Mouse (Mus musculus) forebrain, postnatal 0 days (tissue): ENCODE results near the gene Sfrp2. TPM values are rescaled to one million over a fixed set of nuclear protein-coding genes. Genes with fewer than 3 reads are reported as not detected.
A peak's percentile ranks its signal among the peaks of the same experiment; 100 is the strongest.

Experiments
- ATAC-seq: fragments of 200-750 bp; cut with Nextera tagmentation; 2 replicates; pipeline ENCODE4 v1.8.0; 2017; ENCODE audit warnings: mild to moderate bottlenecking, moderate library complexity
- DNase-seq: peaks from one replicate; pipeline ENCODE4 v3.0.0-alpha.2; 2015
- H3K27ac ChIP-seq: fragments of 300-500 bp; sonication (generic); 2 replicates; pipeline ENCODE4 v1.5.1; 2014; ENCODE audit warnings: low read depth, mild to moderate bottlenecking, antibody characterized with exemption, low read length, moderate library complexity, mixed read lengths
- H3K27me3 ChIP-seq: fragments of 300-500 bp; sonication (generic); 2 replicates; pipeline ENCODE4 v1.6.1; 2014; ENCODE audit warnings: mild to moderate bottlenecking, low read length, mixed read lengths; ENCODE audit not compliant: insufficient read depth
- H3K36me3 ChIP-seq: fragments of 300-500 bp; sonication (generic); 2 replicates; pipeline ENCODE4 v1.6.1; 2014; ENCODE audit warnings: mild to moderate bottlenecking, moderate library complexity; ENCODE audit not compliant: insufficient read depth
- H3K4me1 ChIP-seq: fragments of 300-500 bp; sonication (generic); 2 replicates; pipeline ENCODE4 v1.6.1; 2014; ENCODE audit warnings: antibody characterized with exemption; ENCODE audit not compliant: insufficient read depth
- H3K4me2 ChIP-seq: fragments of 300-500 bp; sonication (generic); 2 replicates; pipeline ENCODE4 v1.6.1; 2014; ENCODE audit warnings: low read depth, mild to moderate bottlenecking, moderate library complexity
- H3K4me3 ChIP-seq: fragments of 300-500 bp; sonication (generic); 2 replicates; pipeline ENCODE4 v1.5.1; 2014; ENCODE audit warnings: low read depth, low read length, mixed read lengths
- H3K9ac ChIP-seq: fragments of 300-500 bp; sonication (generic); 2 replicates; pipeline ENCODE4 v1.6.1; 2014; ENCODE audit warnings: mild to moderate bottlenecking
- H3K9me3 ChIP-seq: fragments of 300-500 bp; sonication (generic); 2 replicates; pipeline ENCODE4 v1.6.1; 2016; ENCODE audit warnings: low read length
- CTCF ChIP-seq: sonication (generic); IDR thresholded peaks from 2 replicates; pipeline ENCODE4 v1.5.1; 2016; ENCODE audit warnings: antibody characterized with exemption, control low read depth, low read depth
- WGBS: fragments of 180-500 bp; shearing (Covaris S2); extraction: QIAGEN DNeasy Blood & Tissue Kit; methylation state at CpG from one replicate; pipeline ENCODE4 v1.1.7; 2014; 5-methylcytosine and 5-hydroxymethylcytosine counted together
- polyA plus RNA-seq: library from polyadenylated mRNA; unstranded; fragments of >200 nt; fragmentation: Nextera tagmentation; extraction: Ambion mirVana; gene quantifications from 2 replicates; pipeline ENCODE4 v1.2.1, GENCODE M21; 2015
- total RNA-seq: library from RNA; depleted of rRNA; stranded (reverse); fragments of >200 nt; gene quantifications from 2 replicates; pipeline ENCODE4 v1.2.3, GENCODE M21; 2014

Sfrp2 gene
- total and polyA plus RNA-seq, 2 experiments from 2014 or later: 24.2 to 26.3 TPM

GRCm38 (mm10) chr3:83787086-83787485 lies 21.0 kb downstream of the Sfrp2 start:
- H3K36me3 ChIP-seq: no peaks in the 10 kb centered on the region
- 41% methylated on average over 2 of the region's 2 CpGs for WGBS
- no peak for ATAC-seq
- no peak overlapping the region for H3K9ac ChIP-seq
- no peaks in the 10 kb centered on the region; the same call in 1 of the 2 replicates for H3K27me3 ChIP-seq
- no peak overlapping the region for H3K27ac ChIP-seq
- H3K4me2 ChIP-seq: no peak overlapping the region
- H3K4me3 ChIP-seq: no peak overlapping the region
- peaks cover 5% of the 10 kb centered on the region; the same call in 1 of the 2 replicates for H3K4me1 ChIP-seq
- no peaks in the 10 kb centered on the region for H3K9me3 ChIP-seq
- DNase-seq: no peak
- no peak for TF ChIP-seq CTCF

GRCm38 (mm10) chr3:83787776-83788305 lies 21.7 kb downstream of the Sfrp2 start:
- H3K4me2 ChIP-seq: no peak overlapping the region
- H3K9me3 ChIP-seq: no peaks in the 10 kb centered on the region
- H3K4me1 ChIP-seq: peaks cover 5% of the 10 kb centered on the region; the same call in 1 of the 2 replicates
- no peak for ATAC-seq
- TF ChIP-seq CTCF: no peak
- no peak overlapping the region for H3K4me3 ChIP-seq
- 91% methylated on average over 7 of the region's 7 CpGs for WGBS
- no peaks in the 10 kb centered on the region for H3K36me3 ChIP-seq
- H3K27me3 ChIP-seq: no peaks in the 10 kb centered on the region; the same call in 1 of the 2 replicates
- H3K27ac ChIP-seq: no peak overlapping the region
- no peak overlapping the region for H3K9ac ChIP-seq
- DNase-seq: no peak

GRCm38 (mm10) chr3:83789651-83790451 lies 23.7 kb downstream of the Sfrp2 start:
- ATAC-seq: peak; percentile 80
- peaks cover 5% of the 10 kb centered on the region; the same call in 1 of the 2 replicates for H3K4me1 ChIP-seq

GRCm38 (mm10) chr3:83791444-83791843 lies 25.3 kb downstream of the Sfrp2 start:
- H3K27ac ChIP-seq: no peak overlapping the region
- no peak overlapping the region for H3K4me3 ChIP-seq
- 51% methylated on average over 3 of the region's 3 CpGs for WGBS
- H3K9me3 ChIP-seq: no peaks in the 10 kb centered on the region
- DNase-seq (no peak), ATAC-seq (no peak)
- no peaks in the 10 kb centered on the region for H3K36me3 ChIP-seq
- H3K27me3 ChIP-seq: no peaks in the 10 kb centered on the region; the same call in 1 of the 2 replicates
- no peak for TF ChIP-seq CTCF
- H3K4me2 ChIP-seq: no peak overlapping the region
- H3K4me1 ChIP-seq: peaks cover 5% of the 10 kb centered on the region; the same call in 1 of the 2 replicates
- no peak overlapping the region for H3K9ac ChIP-seq

More at GRCm38 (mm10) chr3:83789651-83790451, 23.7 kb downstream of the Sfrp2 start:
- Histone ChIP-seq H3K4me2 (peak overlapping the region; percentile 94), H3K9me3 (no peaks in the 10 kb centered on the region), H3K27me3 (no peaks in the 10 kb centered on the region; the same call in 1 of the 2 replicates), H3K9ac (peak overlapping the region; percentile 55), H3K4me3 (peak overlapping the region; percentile 54), H3K36me3 (no peaks in the 10 kb centered on the region), H3K27ac (no peak overlapping the region)
- WGBS: 2% methylated on average over 44 of the region's 44 CpGs
- peak; percentile 40 for DNase-seq
- peak; percentile 30; the same call in 1 of the 2 replicates for TF ChIP-seq CTCF

GRCm38 (mm10) chr3:83797098-83797497 lies 31.0 kb downstream of the Sfrp2 start:
- WGBS: 66% methylated on average over 6 of the region's 6 CpGs
- peak; percentile 22; the same call in 1 of the 2 replicates for TF ChIP-seq CTCF
- Histone ChIP-seq H3K4me2 (no peak overlapping the region), H3K27ac (no peak overlapping the region), H3K4me1 (no peaks in the 10 kb centered on the region), H3K36me3 (no peaks in the 10 kb centered on the region), H3K9ac (no peak overlapping the region), H3K27me3 (no peaks in the 10 kb centered on the region), H3K4me3 (no peak overlapping the region), H3K9me3 (no peaks in the 10 kb centered on the region)
- ATAC-seq (peak; percentile 56; the same call in 1 of the 2 replicates), DNase-seq (peak; percentile 31)

GRCm38 (mm10) chr3:83797828-83798227 lies 31.7 kb downstream of the Sfrp2 start:
- TF ChIP-seq CTCF: peak; percentile 60
- peak; percentile 51; the same call in 1 of the 2 replicates for ATAC-seq
- no peak overlapping the region for H3K4me3 ChIP-seq
- no peaks in the 10 kb centered on the region for H3K36me3 ChIP-seq
- no peaks in the 10 kb centered on the region for H3K4me1 ChIP-seq
- H3K9ac ChIP-seq: no peak overlapping the region
- no peak overlapping the region for H3K4me2 ChIP-seq
- H3K27me3 ChIP-seq: no peaks in the 10 kb centered on the region
- DNase-seq: peak; percentile 61
- no peak overlapping the region for H3K27ac ChIP-seq
- WGBS: 9% methylated on average over 10 of the region's 10 CpGs
- no peaks in the 10 kb centered on the region for H3K9me3 ChIP-seq

GRCm38 (mm10) chr3:83799486-83799885 lies 33.4 kb downstream of the Sfrp2 start:
- no peak overlapping the region for H3K4me2 ChIP-seq
- no peak for TF ChIP-seq CTCF
- no peaks in the 10 kb centered on the region for H3K9me3 ChIP-seq
- no peak overlapping the region for H3K4me3 ChIP-seq
- no peaks in the 10 kb centered on the region for H3K27me3 ChIP-seq
- no peak for ATAC-seq
- no peak for DNase-seq
- 94% methylated on average over 7 of the region's 7 CpGs for WGBS
- no peak overlapping the region for H3K27ac ChIP-seq
- H3K36me3 ChIP-seq: no peaks in the 10 kb centered on the region
- H3K4me1 ChIP-seq: no peaks in the 10 kb centered on the region
- H3K9ac ChIP-seq: no peak overlapping the region
